Mouse (Mus musculus) left cerebral cortex, postnatal 25 days (tissue): Measurements from ENCODE around the gene Wbp2. TPM values are rescaled to one million over a fixed set of nuclear protein-coding genes. Genes with fewer than 3 reads are reported as not detected.
"Not testable (repeated sequence)": the region's sequence is repeated elsewhere in the genome, so short reads cannot be mapped to it uniquely, and the experiment has no call there.

Experiments
- DNase-seq, 2 experiments: peaks; one replicate each; pipeline ENCODE4 v3.0.0; 2022; ENCODE audit warnings: low spot score in 2 of 2, mixed read lengths in 1 of 2
- intact Hi-C: fragments of 180-260 bp; cut with DNase I; formaldehyde crosslinking; loops from one replicate; pipeline ENCODE4 v1.15.1; 2025
- total RNA-seq, 2 experiments: library from RNA; stranded (reverse); gene quantifications; 2 replicates each; pipeline ENCODE4 v1.2.3; 2021

The Wbp2 gene
- total RNA-seq, 2 experiments from 2014 or later = 342 to 363 TPM

DNA sequence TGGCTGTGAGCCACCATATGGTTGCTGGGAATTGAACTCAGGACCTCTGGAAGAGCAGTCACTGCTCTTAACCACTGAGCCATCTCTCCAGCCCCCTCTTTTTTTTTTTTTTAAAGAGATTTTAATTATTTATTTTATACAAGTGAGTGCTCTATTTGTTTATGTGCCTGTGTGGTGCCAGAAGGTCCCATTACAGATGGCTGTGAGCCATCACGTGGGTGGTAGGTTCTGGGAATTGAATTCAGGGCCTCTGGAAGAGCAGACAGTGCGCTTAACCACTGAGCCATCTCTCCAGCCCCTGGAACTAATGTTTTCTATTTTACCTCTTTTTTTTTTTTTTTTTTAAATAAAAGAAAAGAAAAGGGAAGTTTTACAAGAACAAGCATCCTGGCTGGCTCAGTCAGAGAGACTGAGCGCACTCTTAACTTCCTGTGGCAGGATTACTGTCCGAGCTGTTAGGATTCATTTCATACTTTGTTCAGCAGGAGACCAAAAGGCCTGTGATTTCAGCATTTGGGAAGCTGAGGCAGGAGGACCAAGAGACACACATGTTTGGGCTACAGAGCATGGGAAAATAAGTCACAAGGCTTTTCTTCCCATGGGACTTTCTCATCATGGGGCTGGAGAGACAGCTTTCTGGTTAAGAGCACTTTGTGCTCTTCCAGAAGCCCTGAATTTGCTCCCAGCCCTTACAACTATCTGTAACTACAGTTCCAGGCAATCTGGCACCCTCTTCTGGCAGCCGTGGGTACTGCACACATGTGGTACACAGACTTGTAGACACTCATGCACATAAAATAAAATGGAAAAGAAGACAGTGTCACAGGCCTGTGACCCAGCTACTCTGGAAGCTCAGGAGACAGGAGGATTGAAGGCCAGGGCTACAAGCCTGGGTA is 9.7 kb upstream of the Wbp2 start:
- DNase-seq = no peak
- intact Hi-C loops = no loop called here

DNA sequence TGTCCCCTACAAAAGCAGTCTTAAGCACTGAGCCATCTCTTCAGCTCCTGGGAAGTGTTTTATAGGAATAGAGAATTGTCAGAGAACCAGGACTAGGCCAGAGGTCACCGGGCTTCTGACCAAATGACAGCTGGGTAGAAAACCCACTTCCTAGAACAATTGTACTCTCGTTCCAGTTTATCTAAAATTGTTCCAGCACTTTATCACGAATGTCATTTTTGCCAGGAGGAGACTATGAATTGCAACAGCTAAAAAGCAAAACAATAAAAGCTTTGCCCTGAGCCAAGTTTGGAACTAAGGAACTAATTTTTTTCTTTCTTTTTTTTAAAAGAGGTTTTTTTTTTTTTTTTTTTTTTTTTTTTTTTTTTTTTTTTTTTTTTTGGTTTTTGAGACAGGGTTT is 8.8 kb upstream of the Wbp2 start:
- intact Hi-C loops = no loop called here
- DNase-seq = no peak

DNA sequence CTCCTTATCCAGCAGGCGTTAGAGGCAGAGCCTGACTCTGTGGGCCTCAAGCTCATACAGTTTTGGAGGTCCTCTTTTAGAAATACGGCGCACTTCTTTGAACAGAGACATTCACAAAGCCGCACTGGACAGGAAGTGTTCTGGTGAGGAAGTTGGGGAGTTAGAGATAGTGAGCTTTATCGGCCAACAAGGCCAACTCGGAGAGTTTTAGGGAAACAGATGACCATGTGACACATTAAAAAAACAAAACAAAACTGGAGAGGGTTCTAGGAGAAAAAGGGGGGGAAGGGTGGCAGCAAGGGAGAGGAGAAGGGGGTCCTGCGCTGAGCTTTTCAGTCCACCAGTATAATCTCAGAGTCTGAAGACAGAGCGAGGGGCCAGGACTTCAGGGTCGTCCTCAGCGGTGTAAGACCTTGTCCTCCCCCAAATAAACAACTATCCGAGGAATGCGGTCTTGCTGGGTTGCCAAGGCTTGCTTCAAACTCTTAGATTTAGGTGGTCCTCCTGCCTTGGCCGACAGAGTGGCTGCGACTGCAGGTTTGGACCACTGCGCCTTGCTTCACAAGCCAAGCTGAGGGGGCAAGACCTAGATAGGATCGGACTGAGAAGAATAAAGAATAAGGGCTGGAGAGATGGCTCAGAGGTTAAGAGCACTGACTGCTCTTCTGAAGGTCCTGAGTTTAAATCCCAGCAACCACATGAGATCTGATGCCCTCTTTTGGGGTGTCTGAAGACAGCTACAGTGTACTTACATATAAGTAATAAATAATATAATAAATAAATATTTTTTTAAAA is 7.2 kb upstream of the Wbp2 start:
- no peak for DNase-seq
- intact Hi-C loops = no loop called here

DNA sequence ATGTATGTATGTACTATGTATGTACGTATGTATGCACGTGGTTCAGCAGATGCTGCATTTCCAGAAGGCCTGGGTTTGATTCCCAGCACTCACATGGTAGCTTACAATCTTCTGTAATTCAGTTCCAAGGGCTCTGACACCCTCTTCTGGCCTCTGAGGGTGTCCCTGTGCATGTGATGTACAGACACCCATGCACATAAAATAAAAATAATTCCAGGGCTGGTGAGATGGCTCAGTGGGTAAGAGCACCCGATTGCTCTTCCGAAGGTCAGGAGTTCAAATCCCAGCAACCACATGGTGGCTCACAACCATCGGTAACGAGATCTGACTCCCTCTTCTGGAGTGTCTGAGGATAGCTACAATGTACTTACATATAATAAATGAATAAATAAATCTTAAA is 6.2 kb upstream of the Wbp2 start:
- DNase-seq, intact Hi-C loops: not testable (repeated sequence)

DNA sequence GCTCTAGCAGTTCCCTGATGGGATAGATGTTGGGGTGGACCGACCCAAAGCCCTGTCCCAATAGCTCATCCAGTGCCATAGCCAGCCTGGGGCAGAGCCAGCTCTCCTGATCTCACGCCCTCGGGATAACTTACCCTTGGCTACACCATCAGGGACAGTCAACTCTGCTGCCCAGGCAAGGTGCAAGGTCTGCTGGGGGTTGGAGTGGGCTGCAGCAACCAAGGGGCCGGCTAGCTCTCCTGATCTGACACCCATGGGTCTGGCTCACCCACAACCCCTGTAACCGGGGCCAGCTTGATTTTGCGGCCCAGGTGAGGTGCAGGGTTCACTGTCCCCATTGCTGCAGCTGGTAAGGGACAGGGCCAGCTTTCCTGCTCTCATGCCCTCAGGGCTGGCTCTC is 4.8 kb upstream of the Wbp2 start:
- no peak for DNase-seq
- intact Hi-C loops = no loop called here

DNA sequence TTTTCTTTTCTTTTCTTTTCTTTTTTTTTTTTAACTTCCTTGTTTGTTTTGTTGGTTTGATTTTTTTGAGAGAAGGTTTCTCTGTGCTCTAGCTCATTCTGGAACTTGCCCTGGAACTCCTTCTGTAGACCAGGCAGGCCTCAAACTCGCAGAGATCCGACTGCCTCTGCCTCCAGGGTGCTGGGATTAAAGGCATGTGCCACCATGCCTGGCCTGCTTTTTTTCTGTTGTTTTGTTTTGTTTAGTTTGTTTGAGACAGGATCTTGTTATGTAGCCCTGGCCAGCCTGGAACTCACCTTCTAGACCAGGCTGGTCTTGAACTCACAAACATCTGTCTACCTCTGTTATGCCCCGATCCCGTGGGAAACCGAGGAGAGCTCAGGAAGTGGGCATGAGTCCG is 2.8 kb upstream of the Wbp2 start:
- intact Hi-C loops = no loop called here

DNA sequence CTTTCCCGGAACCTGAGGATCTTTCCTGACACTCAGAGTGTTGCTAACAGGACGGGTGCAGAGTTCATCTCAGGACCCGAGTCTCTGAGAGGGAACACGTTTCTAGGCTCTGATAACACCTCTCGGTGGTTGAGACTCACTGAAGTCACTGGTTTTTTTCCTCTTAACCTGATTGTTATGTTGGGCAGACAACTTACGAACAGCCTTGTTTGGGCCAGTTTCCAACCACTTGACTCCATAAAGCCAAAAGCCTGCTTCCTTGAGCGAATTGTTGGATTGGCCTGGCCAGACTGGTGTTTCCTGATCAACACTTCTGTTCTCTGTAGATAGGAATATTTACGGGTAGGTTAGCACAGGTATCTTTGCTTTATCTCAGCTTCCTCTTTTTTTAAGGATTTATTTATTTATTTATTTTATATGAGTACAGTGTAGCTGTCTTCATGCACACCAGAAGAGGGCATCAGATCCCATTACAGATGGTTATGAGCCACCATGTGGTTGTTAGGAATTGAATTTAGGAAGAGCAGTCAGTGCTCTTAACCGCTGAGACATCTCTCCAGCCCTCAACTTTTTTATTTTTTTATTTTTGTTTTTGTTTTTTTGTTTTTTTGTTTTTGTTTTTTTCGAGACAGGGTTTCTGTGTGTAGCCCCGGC is 2.1 kb upstream of the Wbp2 start:
- no peak for DNase-seq
- intact Hi-C loops = no loop called here

More for the DNA sequence above, 2.8 kb upstream of the Wbp2 start:
- DNase-seq = no peak

DNA sequence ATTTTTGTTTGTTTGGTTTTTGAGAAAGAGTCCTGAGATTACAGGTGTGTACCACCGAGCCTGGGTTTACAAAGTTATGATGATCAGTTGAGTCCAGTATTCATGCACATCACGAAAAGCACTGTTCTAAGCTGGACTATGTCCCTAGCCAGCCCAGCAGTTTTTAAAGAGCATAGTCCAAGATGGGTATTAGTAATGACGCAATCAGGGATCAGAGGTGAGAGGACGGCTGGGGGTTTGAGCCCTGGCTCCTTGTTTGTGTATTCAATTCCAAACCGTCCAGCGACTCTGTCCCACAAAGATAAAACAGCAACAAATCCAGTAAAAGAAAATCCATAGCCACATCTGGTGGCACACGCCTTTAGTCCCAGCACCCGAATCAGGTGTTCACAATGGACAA is 1.4 kb upstream of the Wbp2 start:
- intact Hi-C loops = no loop called here
- no peak for DNase-seq

DNA sequence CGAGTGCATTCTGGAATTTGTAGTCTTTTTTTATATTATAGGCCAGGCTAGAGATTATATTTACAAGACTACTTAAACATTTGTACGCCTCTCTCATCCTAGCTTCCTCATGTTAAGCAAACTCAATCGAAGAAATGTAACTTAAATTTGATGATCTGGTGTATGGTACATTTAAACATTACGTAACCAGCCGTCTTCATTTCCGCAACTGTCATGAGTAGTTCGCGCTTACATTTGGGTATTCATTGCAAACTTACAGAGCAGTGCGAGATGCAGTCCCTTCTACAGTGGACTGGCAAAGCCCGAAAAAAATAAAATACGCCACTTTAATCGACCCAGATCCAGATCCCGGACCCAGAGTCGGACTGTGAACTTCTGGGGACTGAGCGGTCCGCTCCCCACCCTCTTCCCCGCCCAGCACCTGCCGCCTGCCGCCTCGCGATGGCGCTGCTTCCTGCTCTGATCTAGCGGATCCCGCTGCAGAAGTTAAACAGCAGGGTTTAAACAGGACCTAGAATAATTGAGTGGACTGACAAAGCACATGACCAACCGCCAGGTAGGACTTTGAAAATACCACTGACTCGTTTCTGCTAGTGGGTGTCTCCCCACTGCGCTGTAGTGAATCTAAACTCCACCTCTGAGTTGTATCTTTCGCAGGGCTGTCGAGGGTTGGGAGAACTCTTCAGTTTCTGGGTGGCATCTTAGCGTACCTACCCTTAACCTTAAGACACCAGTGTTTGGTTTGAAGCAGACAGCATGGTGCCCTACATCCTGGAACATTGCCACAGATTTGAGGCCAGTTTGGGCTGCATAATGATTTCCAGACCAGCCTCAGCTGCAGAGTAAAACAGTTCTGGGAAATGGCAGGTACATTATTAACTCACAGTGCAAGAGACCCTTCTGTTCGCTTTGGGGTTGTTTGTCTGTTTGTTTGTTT is 667 bp upstream of the Wbp2 start:
- peak; percentile 86 for DNase-seq
- intact Hi-C loops = loop anchor here (1.0 to 2.0 kb wide), 2 partner anchors 43 to 57 kb away; partner anchors contain the start of gene Unk

DNA sequence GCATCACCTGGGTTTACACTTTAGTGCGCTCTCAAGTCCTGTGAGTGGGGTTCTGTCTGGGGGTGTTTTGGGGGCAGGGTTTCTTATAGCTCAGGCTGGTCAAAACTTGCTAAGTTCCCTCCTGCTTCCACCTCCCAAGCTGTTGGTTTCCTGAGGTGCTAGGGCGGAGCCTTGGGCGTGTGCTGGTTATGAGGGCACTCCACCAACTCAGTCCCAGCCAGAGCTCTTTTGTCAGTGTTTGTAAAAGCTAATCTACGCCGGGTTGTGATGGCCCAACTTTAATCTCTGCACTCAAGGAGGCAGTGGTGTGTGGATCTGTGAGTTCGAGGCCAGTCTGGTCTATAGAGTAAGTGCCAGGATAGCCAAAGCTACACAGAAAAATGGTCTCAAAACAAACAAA is 2.6 kb downstream of the Wbp2 start:
- intact Hi-C loops = no loop called here
- DNase-seq = no peak

DNA sequence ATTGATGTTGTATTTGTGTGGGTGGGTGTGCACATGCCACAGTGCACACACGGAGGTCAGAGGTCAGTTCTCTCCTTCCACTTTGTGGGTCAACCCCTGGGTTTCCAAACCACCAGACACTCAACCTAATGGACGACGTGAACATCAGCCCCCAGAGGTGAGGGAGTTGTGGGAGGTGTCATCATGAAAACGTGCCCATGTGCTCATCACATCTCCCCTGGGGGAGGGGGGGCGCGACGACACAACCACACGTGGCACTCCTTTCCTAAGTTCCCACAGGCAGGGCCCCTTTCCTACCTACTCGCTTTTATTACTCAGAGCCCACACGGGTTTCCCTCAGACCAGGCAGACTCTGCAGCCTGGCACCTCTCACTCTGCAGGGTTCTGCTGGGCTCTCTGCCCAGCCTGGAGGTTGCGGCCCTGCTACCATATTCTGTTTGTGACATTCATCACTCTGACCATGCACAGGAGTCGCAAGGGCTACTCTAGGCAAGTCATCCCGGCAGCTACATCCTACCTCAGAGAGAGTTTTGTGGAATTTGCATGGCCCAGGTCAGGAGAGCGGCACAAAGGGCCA is 3.6 kb downstream of the Wbp2 start:
- DNase-seq = no peak
- intact Hi-C loops = no loop called here

DNA sequence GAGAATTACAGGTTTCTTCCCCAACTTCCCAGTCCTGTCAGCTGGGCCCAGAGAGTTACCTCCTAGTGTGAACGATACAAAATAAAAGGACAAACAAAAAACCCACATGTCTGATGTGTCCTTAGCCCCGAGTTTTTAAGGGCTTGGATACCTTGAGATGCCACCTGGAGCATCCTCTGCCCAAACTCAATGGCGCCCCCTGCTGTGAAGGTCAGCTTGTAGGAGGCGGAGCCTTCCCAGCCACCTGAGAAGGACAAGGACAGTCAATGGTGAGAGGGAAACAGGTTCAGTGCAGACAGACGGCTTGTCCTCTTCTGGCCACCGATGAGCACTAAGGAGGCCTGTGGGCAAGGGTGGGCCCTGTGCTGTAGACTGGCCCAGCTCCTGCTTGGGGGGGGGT is 5.7 kb downstream of the Wbp2 start:
- DNase-seq = no peak
- intact Hi-C loops = no loop called here

DNA sequence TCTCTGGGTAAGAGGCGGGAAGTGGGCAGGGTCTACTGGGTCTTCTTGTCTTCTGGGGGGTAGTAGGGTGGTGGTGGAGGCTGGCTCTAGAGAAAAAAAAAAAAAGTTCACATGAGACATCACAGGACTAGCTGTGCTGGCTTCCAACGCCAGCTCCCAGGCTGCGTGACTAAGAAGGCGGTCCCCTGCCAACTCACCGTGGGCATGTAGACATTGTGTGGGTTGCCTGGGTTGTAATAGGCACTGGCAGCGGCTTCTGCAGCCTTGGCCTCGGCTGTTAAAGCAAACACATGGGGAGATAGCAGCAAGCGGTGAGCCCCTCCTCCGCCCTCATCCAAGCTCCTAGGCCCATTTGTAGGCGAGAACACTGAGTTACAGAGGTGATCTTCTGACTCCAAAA is 7.3 kb downstream of the Wbp2 start:
- intact Hi-C loops = loop anchor here (2.0 kb wide), 1 partner anchor 17 kb away; no protein-coding TSS in a partner anchor
- DNase-seq = peak; percentile 71 to 93

DNA sequence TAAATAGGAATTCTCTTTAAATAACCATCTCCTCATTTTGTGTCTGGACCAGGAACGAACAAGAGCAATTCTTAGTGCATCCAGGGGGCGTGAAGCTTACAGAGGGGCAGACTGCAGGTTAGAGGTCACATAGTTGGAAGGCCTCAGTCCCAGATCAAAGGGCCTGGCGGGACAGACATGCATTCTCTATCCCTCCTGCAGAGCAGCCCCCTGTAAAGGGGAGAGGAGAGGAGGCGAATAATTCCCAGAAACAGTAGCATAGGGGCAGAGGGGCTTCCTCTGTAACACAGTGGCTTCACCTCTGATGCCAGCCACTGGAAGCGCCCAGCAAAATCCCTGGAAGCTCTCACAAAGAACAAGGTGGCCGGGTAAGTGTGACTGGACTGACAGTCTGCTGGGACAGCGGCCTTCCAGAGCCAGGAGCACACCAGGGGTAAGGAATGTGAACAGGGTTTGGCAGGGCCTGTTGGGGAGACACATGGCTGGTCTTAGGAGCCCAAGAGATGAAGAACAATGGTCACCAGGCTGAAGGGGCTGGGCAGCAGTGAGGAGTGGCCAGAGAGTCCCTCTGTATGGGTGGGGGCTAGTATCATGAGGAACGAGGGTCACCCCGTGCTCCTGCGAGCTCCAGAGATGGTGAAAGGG is 8.0 kb downstream of the Wbp2 start:
- intact Hi-C loops = loop anchor here (2.0 kb wide), 1 partner anchor 16 kb away; no protein-coding TSS in a partner anchor
- no peak for DNase-seq

DNA sequence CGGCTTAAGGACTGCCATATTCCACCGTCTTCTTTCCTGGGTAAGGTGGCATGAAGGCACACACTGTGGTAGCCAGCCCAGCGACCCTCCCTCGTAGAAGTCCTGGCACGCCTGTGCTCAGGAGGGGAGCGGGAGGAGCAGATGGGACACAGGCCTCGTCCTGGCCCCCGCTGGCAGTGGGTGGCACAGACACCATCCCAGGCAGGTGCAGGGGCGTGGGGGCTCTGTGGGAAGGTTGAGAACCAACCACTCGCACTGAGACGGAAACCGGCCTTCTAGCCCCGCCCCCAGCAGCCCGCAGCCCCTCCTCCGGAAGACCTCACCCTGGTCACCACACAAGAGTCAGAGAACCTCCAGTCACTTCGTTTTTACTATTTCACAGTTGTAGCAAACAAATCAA is 8.6 kb downstream of the Wbp2 start:
- no peak for DNase-seq
- intact Hi-C loops = loop anchor here (2.0 kb wide), 1 partner anchor 15 kb away; no protein-coding TSS in a partner anchor

DNA sequence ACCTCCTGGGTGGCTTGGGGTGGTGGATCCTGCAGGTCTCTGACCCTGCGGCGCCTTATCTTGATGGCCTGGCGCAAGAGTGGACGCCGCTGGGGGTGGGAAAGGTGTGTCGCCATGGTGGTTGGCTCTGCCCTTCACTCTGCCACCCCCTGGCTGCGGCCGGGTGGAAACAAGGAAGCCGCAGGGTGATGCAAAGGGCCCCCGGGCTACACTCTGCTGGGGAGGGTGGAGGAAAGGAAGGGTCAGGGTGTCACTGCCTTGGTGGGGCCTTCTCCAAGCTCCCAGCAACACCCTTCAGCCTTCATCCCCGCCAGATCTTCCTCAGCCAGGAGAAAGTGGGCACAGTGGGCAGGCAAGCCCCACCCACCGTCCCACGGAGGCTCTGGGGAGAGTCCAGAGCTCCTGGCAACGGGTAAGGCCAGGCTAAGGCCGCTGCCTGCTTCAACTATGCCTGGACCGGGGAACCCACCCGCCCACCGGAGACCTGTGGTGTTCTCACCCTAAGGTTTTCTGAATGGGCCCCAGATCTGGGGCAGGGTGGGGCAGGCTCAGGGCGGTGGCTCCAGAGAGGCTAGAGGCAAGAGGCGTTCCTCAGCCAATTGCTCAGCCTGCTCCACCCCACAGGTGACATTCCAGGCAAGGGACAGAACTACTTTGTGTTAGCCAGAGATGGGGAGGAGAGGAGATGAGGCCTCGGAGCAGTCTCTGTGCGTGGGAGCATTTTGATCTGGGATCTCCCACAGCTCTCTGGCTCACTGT is 9.2 kb downstream of the Wbp2 start, which contains the start of gene Unc13d:
Gene Unc13d (minus strand): TSS at position 516 of the 759 bp plus-strand sequence.
- intact Hi-C loops = loop anchor here (2.0 kb wide), 1 partner anchor 15 kb away; no protein-coding TSS in a partner anchor
- no peak for DNase-seq

DNA sequence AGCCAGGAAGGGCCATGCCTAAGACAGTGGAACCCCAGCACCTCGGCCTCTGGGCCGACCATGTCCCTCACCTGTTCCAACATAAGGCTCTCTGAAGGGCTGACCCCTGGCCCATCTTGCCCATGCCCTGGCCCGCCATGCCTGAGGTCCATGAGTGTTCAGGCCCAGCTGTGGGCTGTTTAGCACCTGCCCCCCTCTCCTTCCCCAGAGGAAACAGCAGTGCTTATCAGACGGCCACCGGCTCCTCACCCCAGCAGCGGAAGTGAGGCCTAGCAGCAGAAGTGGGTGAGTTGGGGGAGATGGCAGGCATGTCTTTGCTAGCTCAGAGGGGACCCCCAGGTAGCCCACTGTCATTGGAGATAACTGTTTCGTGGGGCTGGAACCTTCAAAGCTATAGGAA is 10.0 kb downstream of the Wbp2 start:
- DNase-seq = no peak
- intact Hi-C loops = no loop called here

DNA sequence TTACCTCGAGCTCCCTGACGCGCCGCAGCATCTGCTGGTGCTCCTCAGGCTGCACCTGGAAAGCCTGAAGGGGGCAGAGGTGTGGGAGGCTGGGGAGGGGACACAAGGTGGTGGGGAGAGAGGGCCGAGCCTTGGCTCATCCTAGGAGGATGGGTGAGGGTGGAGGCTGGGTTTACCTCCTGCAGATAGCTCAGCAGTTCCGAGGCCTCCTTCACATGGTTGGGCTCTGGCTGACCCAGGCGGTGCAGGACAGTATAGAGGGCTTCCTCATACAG is 10.6 kb downstream of the Wbp2 start:
- DNase-seq = no peak
- intact Hi-C loops = no loop called here
